Mouse (Mus musculus) right cerebral cortex, adult 2 months (tissue): ENCODE results near the gene Axin1.
A peak's percentile ranks its signal among the peaks of the same experiment; 100 is the strongest.
"Not testable (repeated sequence)": the region's sequence is repeated elsewhere in the genome, so short reads cannot be mapped to it uniquely, and the experiment has no call there.

Experiments
- DNase-seq, 2 experiments: peaks; one replicate each; pipeline ENCODE4 v3.0.0; 2021 to 2022; ENCODE audit warnings: low spot score in 2 of 2

Axin1 gene

GRCm38 (mm10) chr17:26138239-26138836, at the start of gene Axin1:
Axin1 (plus strand) TSS chr17:26138688.
- peak; percentile 91 to 94 for DNase-seq

GRCm38 (mm10) chr17:26089905-26090632, 48.4 kb upstream of the Axin1 start, which contains the start of gene Decr2:
Decr2 (minus strand) TSS chr17:26090337.
- DNase-seq, result peak; percentile 89 to 91

- DNase-seq, result no peak
Measured at GRCm38 (mm10) chr17:26094531-26095110, 43.9 kb upstream of the Axin1 start.

- peak; percentile 74 to 75 for DNase-seq
Measured at GRCm38 (mm10) chr17:26095121-26095740, 43.3 kb upstream of the Axin1 start, which contains the start of gene Nme4. Nme4 (minus strand) TSS chr17:26095602.

GRCm38 (mm10) chr17:26098461-26098860, 40.0 kb upstream of the Axin1 start:
- no peak for DNase-seq

GRCm38 (mm10) chr17:26099316-26099715, 39.2 kb upstream of the Axin1 start:
- not testable (repeated sequence) for DNase-seq

GRCm38 (mm10) chr17:26100166-26100565, 38.3 kb upstream of the Axin1 start:
- no peak for DNase-seq

- DNase-seq, result peak in 1 of 2 experiments; percentile 35
Measured at GRCm38 (mm10) chr17:26101478-26101877, 37.0 kb upstream of the Axin1 start.

- DNase-seq, result no peak
Measured at GRCm38 (mm10) chr17:26105619-26106018, 32.9 kb upstream of the Axin1 start.

- no peak for DNase-seq
Measured at GRCm38 (mm10) chr17:26110156-26110555, 28.3 kb upstream of the Axin1 start.

- DNase-seq, result no peak
Measured at GRCm38 (mm10) chr17:26111024-26111423, 27.5 kb upstream of the Axin1 start.

GRCm38 (mm10) chr17:26111722-26112121, 26.8 kb upstream of the Axin1 start:
- DNase-seq, result no peak

GRCm38 (mm10) chr17:26112751-26113150, 25.7 kb upstream of the Axin1 start:
- no peak for DNase-seq

GRCm38 (mm10) chr17:26113181-26113948, 25.1 kb upstream of the Axin1 start, which contains the start of gene Tmem8:
Tmem8 (plus strand) TSS chr17:26113299.
- DNase-seq, result peak; percentile 69 to 72

GRCm38 (mm10) chr17:26114061-26114460, 24.4 kb upstream of the Axin1 start:
- no peak for DNase-seq

GRCm38 (mm10) chr17:26114461-26114860, 24.0 kb upstream of the Axin1 start:
- not testable (repeated sequence) for DNase-seq

- no peak for DNase-seq
Measured at GRCm38 (mm10) chr17:26115205-26115898, 23.1 kb upstream of the Axin1 start.

- no peak for DNase-seq
Measured at GRCm38 (mm10) chr17:26115956-26116487, 22.5 kb upstream of the Axin1 start.

- no peak for DNase-seq
Measured at GRCm38 (mm10) chr17:26116503-26117258, 21.8 kb upstream of the Axin1 start.
